Mouse (Mus musculus): ENCODE results near the gene Wdfy3.

DNA sequence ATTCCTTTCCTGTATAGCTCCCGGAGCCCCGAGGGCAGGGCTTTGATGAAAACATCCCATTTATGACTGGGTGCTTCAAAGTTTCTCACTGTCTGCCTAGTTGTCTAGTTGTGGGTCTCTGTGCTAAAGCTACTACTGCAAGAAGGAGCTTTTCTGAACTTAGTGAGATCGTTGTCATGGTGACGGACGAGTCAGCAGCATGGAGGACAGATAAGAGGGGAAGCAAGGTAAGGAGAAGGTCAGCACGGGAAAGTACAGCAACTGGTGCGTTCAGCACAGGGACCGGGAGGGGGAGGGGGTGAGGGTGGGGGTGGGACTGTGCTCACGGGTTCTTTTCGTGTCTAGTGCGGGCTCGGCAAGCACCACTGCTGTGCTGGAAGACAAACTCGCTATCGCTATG lies 43.3 kb upstream of the Wdfy3 start:
- no peak for TF ChIP-seq CTCF (IDR thresholded peaks at IDR 0.05; ENCODE audit: low read depth)
- no peak for TF ChIP-seq EP300 (IDR thresholded peaks at IDR 0.05; ENCODE audit: low read depth)
